Mouse (Mus musculus) cerebellum, postnatal 10 days (tissue): ENCODE measurements at regions not wholly inside any gene's neighbourhood (a gene's known extent, or its start where the extent isn't known, plus 50 kb on each side); places are given as distances from the start of the nearest gene placed in this dataset.

Source experiments
- DNase-seq, 2 experiments: peaks; one replicate each; pipeline ENCODE4 v3.0.0; 2021; ENCODE audit warnings: mixed read lengths in 2 of 2

DNA sequence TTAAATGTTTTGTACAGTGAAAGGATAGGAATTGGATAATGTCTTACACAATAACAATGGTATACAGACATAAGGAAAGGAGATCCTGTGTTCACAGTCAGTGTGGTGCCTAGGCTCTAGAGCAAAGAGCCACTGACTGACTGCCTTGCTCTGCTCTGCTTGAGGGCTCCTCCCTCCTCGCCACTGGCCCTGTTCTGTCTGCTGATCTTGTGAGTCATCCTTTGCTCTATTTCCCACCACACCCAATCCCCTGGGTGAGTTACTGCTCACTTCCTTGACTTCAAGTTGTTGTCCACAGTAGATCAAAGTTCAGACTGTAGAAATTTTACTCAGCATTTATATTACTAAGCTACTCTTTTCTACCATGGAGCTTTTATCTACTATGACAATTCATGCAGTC lies 117.3 kb downstream of the Tmsb4x start:
- DNase-seq: no peak

DNA sequence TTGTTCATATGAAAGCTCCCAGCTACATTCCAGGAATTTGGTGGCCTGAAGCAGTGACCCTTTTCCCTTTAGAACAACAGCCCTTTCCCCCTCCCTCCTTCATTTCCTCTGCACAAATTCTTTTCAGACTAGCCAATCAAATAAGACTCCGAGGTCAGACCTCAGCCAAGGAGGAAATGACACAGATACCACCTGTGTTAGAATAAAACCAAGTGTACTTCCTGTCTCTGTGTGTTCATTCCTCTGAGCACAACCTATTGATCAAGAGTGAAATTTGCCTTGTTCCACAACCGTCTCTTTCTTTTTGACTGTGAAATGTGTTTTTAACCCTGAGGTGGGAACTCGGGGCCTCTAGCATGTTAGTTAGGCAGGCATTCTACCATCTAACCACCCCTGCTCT lies 120.2 kb downstream of the Tmsb4x start:
- no peak for DNase-seq

DNA sequence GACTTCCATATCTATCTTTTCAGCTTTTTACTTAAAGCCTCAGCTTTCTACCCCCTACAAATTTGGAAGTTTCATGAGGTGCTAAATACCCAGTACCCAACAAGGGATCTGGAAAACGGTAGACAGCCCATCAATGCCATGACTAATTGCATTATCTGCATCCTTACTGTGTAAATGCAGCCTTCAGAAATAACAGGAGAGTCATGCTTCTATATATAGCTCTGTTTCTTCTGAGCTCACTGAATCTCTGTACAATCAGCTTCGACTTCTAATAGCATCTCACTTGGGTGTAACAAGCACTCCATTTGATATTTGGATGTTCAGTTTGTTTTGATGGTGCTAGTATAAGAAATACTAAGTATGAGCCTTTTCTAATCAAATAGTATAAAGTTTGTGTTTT lies 120.7 kb downstream of the Tmsb4x start:
- no peak for DNase-seq

DNA sequence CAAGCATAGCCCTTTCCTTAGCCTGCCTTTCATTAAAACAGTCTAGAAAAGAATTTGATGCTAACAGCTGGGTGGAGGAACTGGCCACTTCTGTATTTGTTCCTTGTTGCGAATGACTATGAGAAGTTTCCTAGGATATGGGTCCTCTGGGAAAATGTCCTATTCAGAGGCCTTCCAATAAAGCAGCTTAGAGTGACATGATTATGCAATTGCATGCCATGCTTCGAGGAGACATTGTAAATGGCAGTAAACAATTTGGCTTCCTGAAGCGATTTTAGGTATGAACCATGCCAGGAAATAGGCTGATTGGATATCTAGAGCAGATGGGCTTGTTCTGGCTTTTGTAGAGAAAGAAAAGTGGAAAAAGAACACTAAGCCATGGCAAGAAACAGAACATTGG lies 128.3 kb downstream of the Tmsb4x start:
- DNase-seq: no peak

DNA sequence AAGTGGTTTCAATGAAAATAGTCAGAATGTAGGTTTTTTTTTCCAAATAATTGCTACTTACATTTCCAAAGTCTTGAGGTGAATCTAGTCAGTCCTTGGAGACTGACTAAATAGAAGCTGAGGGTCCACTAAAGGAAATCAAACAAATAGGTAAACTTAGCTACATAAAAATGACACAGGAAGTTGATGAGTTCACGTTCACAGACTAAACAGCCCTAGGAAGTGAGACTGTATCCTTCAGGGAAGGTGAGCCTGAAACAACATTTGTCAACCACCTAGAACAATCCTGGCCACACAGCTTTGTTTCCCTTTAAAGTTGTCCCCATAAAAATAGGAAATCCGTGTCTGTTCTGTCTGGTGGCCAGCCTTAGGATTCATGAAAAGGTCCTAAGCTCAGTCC lies 140.0 kb downstream of the Tmsb4x start:
- no peak for DNase-seq

DNA sequence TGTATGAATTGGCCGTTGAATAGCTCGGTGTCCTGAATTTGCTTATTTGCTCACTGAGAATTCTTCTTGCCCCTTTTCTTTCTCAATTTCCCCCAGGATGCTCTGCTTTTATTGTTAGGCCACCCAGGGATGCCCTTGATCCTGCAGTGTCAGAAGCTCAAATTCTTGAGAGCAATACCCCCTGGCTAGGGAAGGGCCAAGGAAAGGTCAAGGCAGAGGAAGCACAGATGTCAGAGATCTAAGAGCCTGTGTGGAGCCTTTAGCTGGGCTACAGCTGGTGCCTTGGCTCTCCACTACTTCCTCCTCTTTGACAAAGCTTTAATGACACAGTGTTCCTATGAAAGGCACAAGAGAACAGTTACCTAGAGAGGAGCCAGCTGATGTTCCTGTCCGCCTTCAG lies 141.2 kb downstream of the Tmsb4x start:
- no peak for DNase-seq

DNA sequence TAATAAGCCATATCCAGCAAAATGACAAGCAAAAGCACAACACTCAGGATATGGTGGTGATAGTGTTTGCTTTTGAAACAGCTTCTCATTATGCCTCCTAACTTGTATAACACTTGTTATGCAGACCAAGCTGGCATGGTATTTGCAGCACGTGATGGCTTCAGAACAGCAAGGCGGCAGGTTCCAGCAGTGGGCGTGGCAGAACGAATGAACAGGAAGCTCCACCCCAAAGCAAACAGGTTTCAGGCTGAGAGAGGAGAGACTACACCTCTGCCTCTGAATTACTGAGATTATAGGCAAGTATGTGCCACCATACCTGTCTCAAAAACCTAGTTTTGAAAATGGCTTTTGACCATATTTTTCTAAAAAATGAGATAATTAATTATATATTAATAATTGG lies 145.2 kb downstream of the Tmsb4x start:
- DNase-seq: no peak

DNA sequence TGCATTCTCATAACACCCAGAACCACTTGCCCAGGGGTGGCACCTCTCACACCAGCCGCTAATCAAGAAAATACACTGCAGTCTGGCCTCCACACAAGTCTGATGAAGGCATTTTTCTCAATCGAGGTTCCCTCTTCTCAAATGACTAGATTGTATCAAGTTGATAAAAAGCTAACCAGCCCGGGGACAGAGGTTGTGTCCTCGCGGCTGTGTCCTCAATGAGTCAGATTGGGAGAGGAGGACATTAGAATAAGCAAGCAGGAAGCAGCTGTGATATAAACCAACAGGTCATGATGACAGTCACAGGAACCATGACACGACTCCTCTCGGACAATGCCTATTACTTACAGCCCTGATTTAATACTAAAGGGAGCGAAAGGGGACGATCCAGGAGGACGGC lies 156.7 kb downstream of the Tmsb4x start:
- no peak for DNase-seq

DNA sequence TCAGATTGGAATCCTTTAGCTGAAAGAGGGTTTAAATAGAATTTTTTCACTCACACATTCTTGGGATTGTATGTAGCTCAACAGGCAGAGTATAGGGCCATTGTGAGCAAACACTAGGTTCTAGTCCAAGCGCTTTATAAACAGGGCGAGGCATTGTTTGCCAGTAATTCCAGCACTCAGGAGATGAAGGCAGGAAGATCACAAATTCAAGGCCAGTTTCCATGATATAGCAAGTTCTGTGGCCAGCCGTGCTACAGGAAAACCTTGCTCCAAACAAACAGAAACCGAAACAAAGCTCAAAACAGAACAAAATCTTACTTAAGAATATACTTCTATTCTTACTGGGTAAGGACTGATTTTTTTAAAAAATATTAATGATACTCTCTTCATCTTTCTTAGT lies 159.0 kb downstream of the Tmsb4x start:
- DNase-seq: no peak

DNA sequence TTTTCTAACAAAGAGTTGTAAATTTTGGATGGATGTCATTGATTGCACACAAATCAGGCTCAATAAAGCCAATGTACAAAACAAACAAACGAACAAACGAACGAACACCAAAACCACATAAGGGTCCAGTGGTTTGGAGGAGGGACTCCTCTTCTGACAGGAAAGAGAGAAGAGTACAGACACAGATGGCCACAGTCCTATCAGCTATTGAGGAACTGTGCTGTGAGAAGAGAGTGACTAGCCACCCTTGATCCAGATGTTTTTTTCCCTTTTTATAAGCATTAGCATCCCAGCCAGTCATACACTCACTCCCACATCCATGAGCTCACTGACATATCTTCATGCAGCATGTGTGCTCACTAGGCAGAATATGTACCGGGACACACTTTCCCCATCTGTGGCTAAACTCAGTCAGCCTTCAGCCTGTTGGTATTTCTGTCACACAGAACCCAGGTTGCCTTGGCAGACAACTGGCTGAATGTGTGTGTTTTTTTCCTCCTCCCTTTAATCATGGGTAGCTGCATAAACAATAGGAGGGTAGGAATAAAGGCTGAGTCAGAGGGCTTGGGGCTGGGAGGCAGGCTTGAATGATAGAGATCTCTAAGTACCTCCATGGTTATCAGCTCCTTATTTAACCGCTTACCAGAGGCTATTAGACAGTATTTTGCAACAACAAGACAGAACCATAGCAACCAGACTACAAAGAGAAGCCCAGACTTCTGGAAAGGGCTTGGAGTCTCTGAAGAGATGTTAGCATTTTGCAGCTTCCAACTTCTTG lies 159.7 kb downstream of the Tmsb4x start:
- DNase-seq: no peak

DNA sequence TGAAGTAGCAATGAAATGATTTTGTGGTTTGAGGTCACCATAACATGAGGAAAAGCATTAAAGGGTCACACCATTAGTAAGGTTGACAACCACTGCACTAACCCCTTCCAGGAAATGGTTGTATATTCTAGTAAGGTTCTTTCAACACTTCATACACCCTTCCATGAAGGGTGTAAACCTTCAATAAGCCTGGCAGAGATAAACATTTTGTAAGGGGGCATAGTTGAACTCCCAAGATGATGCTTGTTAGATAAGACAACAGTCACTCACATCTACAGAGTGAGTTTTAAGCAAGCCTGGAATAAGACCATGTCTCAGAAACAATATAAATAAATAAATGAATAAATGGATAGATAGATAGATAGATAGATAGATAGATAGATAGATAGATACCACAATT lies 171.1 kb downstream of the Tmsb4x start:
- no peak for DNase-seq

DNA sequence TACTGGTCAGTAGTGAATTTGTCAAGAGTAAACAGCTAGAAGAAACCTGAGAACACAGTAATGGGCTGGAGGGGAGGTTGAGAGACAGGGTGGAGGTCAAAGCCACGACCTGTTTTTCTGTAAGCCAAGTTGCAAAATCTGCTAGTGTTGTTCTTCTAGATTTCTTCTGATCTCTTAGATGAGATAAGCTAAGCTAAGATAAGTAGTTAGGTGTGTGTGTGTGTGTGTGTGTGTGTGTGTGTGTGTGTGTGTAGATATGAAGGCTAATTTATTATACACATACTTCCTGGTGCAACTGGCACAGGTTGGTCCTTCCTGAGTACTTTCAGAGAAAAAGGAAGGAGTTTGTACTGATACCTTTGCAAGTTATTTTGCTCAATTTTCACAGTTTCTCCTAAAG lies 172.8 kb downstream of the Tmsb4x start:
- no peak for DNase-seq

DNA sequence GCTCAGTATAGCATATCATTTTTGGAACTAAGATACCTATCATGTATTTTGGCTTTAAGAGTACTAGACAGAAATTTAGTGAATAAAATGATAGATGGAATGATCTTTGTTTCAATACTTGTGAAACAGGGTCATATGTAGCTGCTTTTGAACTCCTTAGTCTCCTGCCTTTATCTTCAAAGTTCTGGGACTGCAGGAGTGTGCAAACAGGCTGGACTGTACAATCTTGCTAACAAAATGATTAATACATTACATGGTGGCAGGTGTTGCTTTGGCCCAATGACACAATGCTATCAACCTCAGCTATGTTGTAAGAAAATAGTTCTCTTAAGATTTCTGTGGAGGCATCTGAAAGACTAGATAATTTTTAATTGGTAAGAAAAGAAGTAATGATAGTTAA lies 173.5 kb downstream of the Tmsb4x start:
- no peak for DNase-seq

DNA sequence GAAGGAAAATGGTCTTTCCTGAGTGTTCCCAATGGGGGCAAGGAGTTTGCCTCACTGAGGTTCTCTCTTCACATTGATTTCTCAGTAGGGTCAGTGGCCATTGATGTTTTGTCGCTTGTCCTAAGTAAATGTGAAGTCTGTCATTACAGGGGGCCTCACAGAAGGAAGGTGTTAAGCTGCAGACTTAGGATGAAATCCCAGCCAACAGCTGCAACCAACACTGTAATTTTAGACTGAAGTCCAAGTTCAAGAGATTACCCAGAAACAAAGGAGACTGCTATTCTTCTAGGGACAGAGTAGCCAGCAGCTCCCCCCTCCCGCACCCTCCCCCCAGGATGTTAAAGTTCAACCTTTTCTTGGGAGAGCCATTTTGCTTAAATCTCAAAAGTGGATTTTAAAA lies 176.0 kb downstream of the Tmsb4x start:
- no peak for DNase-seq

DNA sequence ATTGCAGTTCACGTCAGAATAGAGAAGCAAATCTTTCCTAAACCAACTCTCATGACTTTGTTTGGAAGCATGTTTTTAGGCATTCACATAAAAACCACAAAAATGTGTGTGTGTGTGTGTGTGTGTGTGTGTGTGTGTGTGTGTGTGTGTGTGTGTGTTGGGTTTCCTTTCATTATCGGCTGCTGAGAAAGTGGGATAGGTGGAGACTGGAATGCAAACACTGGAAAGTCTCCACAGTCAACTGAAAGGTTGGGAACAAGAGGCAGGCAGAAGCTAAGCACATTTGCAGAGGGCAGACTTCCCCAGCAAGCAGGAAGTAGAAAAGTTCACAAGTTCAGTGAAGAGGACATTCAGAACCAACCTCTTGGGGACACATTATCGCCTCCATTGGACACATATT lies 176.5 kb downstream of the Tmsb4x start:
- DNase-seq: no peak

DNA sequence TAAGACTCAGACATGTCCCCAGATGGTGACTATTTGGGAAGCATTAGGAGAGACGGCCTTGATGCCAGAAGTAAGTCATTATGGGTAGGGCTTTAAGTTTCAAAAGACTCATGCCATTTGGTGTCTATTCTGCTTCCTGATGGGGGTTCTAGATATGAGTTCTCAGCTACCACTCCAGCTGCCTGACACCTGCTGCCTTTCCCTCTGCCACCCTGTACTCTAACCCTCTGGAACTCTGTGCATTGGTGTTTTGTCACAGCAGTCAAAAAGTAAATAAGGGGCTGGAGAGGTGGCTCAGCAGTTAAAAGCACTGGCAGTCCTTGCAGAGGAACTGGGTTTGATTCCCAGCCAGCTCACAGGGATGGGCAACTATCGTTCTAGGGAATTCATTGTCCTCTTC lies 177.6 kb downstream of the Tmsb4x start:
- DNase-seq: no peak

DNA sequence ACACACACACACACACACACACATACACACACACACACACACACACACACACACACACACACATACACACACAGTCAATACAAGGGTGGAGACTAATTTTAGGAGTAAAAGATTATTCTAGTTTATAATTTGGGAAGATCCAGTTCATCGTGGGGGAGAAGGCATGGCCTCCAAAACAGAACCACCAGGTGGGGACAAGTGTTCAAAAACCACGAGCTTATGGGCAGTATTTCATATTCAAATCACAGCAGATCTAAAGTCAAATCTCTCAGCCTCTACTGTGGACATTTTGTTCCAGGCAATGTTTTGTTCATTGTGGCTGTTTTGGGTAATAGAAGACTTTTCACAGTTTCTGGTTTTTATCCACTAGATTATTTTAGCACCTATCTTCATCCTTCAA lies 193.5 kb downstream of the Tmsb4x start:
- no peak for DNase-seq

DNA sequence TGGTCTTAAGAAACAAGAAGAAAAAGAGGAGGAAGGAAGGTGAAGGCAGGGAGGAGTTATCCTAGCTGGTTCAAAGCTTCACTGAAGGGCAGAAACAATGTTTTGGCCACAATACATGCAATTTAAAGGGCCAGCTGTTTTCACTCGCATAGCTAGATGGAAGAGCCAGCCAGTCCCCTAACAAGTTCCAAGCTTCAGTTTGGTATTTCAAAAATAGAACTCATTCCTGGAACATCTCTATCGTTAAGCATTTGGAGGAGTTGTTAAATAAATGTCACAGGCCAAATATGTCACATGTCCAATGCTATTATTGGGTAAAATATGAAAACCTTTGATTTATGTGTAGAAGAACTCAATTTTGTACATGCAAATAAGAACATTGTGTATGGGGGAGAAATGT lies 194.8 kb downstream of the Tmsb4x start:
- DNase-seq: no peak

DNA sequence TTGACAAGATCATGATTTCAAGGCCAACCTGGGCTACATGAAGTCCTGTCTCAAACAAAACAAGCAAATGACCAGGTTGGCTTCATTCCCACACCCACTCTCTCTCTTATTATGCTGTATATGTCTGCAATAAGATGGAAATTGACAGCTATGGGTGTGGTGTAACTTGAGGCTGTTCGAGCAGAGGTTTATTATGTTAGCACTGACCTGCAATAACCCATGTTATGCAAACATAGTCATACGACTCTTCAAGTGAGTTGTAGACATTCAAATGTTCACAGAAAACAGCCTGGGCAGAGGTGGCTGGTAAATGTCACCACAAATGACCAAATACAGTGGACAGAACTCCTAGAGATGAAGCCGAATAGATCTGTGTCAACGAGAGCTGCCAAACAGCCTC lies 196.2 kb downstream of the Tmsb4x start:
- no peak for DNase-seq

DNA sequence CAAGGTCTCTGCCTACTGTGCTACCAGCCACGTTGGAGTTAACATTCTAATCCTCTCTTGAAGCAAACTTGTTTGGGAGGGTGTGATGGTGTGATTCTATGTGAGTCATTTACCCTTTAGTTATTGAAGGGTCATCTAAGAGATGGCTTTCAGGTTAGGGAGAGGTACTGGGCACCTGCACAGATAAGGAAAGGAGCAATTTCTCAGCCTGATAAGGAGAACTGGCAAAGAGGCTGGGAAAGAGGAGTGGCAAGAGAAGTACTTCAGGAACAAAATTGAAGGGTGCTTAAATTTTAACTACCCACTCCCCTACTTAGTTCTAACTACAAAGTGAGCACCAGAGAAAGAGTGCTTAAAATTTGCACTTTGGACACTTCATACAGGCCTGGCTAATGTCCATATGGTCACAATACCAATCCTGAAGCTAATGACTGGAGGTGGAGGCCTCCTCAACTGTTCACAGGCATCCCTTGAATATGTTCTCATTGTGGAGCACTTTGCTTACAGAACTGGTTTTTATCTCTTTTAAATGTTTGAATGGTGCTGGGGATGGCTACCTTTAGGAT lies 197.1 kb downstream of the Tmsb4x start:
- no peak for DNase-seq

DNA sequence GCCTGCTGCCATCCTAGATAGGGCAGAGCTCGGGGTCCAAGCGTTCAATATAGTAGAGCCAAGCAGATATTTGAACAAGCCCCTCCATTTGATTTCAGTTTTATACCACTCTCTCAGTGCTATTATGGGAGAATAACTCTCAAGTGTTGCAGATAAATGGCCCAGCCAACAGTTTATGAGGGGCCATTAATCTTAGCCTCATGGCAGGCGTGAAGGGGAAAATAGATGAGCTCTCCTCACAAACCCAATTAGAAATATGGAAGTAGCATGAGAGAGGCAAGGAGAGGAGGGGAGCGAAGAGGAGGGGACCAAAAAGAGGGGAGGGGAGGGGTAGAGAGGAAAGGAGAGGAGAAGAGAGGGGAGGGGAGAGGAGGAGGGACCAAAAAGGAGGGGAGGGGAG lies 213.3 kb downstream of the Tmsb4x start:
- no peak for DNase-seq

DNA sequence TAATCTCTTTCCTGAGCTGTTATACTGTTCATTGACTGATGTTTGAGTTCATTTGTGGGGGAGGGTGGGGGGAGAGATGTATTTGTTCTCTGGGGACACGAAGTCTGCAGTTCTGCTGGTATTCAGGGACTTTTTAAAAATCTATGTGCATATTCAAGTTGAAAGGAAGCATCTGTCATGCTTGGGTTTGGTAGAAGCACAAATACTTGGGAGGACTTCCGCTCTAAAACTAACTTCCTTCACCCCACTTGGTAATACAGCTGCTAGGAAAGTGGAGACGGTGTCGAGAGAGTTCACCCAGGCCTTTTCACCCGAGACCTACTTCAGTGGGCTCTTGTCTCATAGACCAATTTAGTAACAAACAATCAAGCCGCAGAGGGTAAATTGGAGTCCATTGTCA lies 228.1 kb downstream of the Tmsb4x start:
- no peak for DNase-seq

DNA sequence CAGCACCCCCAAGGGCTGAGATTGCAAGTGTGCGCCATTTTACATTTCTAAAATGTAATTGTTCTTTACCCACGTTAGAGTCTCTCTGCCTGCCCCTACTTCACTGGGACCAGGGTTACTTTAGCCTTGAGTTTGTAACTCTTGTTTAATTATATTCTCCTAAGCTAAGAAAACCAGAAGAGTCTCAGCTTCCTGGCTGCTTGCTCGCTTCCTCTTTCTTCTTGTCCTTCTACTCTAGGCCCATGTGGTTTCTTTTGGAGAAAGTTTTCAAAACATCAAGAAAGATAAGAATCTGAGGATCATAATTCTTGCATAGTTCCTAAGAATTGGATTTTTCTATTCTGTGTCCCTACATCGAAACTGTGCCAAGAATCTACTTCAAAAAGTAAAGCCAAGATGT lies 228.6 kb downstream of the Tmsb4x start:
- no peak for DNase-seq

DNA sequence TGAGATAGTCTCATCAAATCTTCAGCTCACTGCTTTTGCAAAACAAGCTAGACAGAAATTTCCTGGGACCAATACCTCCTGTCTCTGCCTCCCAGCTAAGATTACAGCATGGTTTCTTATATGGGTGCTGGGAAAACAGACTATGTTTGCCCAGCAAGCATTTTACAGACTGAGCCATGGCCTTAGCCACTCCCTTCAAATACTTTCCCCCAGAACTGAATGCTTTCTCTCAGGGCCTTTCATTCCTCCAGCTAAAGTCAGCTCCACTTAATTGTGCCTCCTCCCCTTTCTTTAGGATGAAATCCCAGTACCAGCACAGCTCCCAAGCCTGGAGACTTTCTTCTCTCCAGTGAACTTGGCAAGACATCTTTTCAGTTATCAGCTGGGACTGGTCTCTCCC lies 232.1 kb downstream of the Tmsb4x start:
- no peak for DNase-seq

DNA sequence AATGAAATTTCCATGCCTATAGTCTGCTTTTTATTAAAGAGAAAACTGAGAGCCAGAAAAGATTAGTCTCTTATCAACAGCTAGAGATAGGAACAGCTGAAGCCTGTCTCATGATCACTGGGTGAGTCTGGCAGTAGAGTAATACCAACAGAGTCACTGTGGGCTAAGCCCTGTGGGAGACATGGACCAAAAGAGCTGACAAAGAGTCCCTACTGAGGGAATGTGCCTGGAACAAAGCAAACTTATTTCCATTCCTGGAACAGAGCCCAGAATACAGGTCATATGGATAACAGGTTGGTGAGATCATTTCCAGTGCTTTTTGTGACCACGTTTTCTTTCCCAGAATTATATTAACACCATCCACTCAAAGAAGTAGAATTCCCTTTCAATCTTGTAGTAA lies 237.4 kb downstream of the Tmsb4x start:
- peak; percentile 2 to 6 for DNase-seq
